Mouse (Mus musculus) T-cell, adult 2 months (primary cell): Measurements from ENCODE around the gene Cops6.

Experiments
- DNase-seq: peaks from one replicate; pipeline ENCODE4 v3.0.0; 2022; ENCODE audit warnings: low spot score

Cops6 gene

GRCm38 (mm10) chr5:138187661-138188306 lies 26.9 kb downstream of the Cops6 start:
- DNase-seq, result peak; percentile 69

GRCm38 (mm10) chr5:138193771-138194727 lies 33.2 kb downstream of the Cops6 start, which contains the start of gene Mblac1:
Gene Mblac1, plus strand, starts transcription at chr5:138194314.
- DNase-seq, result peak; percentile 67

- DNase-seq, result no peak
Measured at GRCm38 (mm10) chr5:138194755-138195345, 34.0 kb downstream of the Cops6 start.

GRCm38 (mm10) chr5:138195463-138195862 lies 34.6 kb downstream of the Cops6 start:
- DNase-seq, result no peak

- DNase-seq, result no peak
Measured at GRCm38 (mm10) chr5:138199576-138199975, 38.7 kb downstream of the Cops6 start.

- no peak for DNase-seq
Measured at GRCm38 (mm10) chr5:138202086-138202485, 41.2 kb downstream of the Cops6 start.

- DNase-seq, result no peak
Measured at GRCm38 (mm10) chr5:138207253-138207652, 46.4 kb downstream of the Cops6 start.

- no peak for DNase-seq
Measured at GRCm38 (mm10) chr5:138207873-138208272, 47.0 kb downstream of the Cops6 start.
